Mouse (Mus musculus) ovary, adult 2 months (tissue): ENCODE measurements around the gene Olfr1131. TPM values are rescaled to one million over a fixed set of nuclear protein-coding genes. Genes with fewer than 3 reads are reported as not detected.

Experiments
- polyA plus RNA-seq: library from polyadenylated mRNA; depleted of rRNA; stranded (reverse); fragments of >200 nt; gene quantifications from 2 replicates; pipeline ENCODE4 v1.2.3, GENCODE M21; 2012; rRNA removed

Olfr1131 gene
- polyA plus RNA-seq, result not detected in 2 replicates

DNA sequence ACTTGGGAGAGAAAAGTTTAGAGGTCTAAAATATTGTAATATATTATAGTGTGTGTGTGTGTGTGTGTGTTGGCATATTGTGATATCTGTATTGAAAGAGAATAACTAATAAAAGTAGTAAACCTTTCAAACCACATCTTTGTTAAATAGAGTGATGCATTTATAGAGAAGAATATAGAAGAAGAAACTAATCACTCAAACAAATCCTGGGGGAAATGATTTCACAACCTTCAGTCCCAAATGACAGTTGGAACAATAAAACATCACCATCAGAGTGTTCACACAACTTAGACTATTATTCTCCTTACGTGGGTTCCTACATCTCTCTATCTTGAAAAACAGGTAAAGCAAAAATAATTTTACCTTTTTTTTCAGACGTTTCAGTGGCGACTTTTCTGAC lies at the start of gene Olfr1131:
Gene Olfr1131 (plus strand): TSS at position 301 of the 400 bp plus-strand sequence.

DNA sequence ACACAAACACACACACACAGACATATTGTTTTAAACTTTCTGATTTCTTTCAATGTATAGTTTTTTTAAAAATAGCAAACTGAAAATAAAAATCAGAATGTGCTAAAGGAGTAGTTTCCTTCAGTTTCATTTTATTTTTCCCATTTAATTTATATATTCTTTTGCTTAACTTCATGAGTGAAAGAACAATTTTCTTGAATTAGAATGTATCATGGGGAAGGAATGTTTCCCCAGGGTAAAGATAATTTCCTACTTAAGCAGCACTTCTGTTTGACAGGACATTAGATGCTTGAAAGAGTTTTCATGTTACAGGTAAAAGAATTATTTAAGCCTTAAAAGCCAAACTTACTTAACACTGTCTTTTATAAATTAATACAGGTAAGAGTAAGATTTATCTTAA lies 21.0 kb upstream of the Olfr1131 start, which contains the start of gene Olfr1130:
Gene Olfr1130 (plus strand): TSS at position 301 of the 400 bp plus-strand sequence.

DNA sequence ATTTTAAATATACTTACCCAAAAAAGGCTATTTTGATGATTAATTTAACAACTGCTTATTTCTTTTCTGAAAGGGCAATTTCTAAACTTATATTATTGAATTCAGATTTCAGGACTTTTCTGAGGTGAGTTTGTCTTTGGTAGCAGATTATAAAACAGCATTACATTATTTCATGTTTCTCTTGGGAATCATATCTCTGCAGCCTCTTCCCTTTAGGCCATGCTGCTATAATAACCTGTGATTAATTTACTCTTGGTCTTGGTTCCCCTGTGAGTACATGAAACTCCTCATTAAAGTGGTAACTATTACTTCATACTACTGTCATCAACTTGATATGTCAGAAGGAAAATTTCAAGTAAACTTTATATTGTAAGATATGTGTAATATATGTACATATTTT lies 10.5 kb downstream of the Olfr1131 start, which contains the start of gene Olfr1132:
Gene Olfr1132 (minus strand): TSS at position 101 of the 400 bp plus-strand sequence.

DNA sequence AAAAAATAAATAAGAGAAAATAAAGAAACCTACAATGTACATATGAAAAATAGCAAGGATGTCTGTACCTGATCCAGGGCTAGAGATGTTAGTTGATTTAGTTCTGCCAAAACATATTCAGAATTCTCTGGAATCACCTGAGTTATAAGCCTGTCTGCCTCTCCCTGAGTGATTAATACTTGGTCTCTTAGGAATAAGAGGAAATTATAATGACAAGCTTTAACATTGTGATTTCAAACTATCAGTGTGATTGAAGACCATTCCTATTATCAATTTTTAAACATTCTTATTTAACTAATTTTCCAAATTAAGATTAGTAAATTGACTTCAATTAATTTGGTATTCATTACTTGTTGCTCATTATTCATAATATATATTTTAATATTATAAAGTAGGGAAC lies 20.4 kb downstream of the Olfr1131 start, which contains the start of gene Olfr1133:
Gene Olfr1133 (minus strand): TSS at position 101 of the 400 bp plus-strand sequence.

DNA sequence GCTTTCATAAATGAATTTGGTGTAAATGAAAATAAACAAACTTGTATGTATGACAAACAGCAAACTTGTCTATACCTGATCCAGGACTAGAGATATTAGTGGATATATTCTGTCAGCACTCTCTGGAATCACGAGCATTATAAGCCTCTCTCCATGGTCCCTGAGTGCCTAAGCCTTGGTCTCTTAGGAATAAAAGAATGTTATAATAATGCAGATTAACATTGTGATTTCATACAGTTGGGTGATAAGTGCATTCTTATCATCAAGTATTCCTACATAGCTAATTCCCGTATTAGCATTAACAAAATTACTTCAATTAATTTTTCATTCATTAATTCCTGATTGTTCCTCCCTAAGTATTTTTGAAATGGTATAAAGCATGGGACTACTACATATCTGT lies 31.5 kb downstream of the Olfr1131 start, which contains the start of gene Olfr1134:
Gene Olfr1134 (minus strand): TSS at position 101 of the 400 bp plus-strand sequence.

DNA sequence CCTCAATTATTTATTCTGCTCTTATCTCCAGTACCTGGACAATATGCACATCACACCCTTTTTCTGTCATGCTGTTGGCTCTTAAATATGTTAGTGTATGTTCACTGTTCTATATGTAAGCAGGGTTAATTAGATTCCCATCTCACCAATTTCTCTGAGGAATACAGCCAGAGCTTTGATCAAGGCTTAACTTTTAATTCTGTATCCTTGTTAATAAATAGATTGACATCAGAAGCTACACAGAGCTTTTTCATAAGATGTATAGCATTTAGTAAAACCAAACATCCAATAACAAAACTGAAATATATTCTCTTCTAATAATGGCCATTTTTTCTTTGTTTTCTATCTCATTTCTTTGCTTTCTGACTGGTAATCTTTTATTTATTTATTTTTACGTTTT lies 46.7 kb downstream of the Olfr1131 start, which contains the start of gene Olfr1135:
Gene Olfr1135 (minus strand): TSS at position 101 of the 400 bp plus-strand sequence.

Other genes with a start within 250 kb of the Olfr1131 start
- not detected in 2 replicates for gene Olfr1122, start 241.3 kb upstream of the Olfr1131 start, polyA plus RNA-seq
- not detected in 2 replicates for gene Olfr1123, start 210.5 kb upstream of the Olfr1131 start, polyA plus RNA-seq
- not detected in 2 replicates for gene Olfr1124, start 196.8 kb upstream of the Olfr1131 start, polyA plus RNA-seq
- gene Olfr1126, start 173.1 kb upstream of the Olfr1131 start, polyA plus RNA-seq, result not detected in 2 replicates
- not detected in 2 replicates for gene Pramel7, start 130.0 kb upstream of the Olfr1131 start, polyA plus RNA-seq
- gene Pramel6, start 120.5 kb upstream of the Olfr1131 start, polyA plus RNA-seq, result not detected in 2 replicates
- gene Olfr153, start 95.3 kb upstream of the Olfr1131 start, polyA plus RNA-seq, result not detected in 2 replicates
- not detected in 2 replicates for gene Olfr1128, start 81.6 kb upstream of the Olfr1131 start, polyA plus RNA-seq
- not detected in 2 replicates for gene Olfr1129, start 53.2 kb upstream of the Olfr1131 start, polyA plus RNA-seq
- gene Olfr1130, start 20.9 kb upstream of the Olfr1131 start, polyA plus RNA-seq, result not detected in 2 replicates
- not detected in 2 replicates for gene Olfr1132, start 10.4 kb downstream of the Olfr1131 start, polyA plus RNA-seq
- gene Olfr1133, start 20.3 kb downstream of the Olfr1131 start, polyA plus RNA-seq, result not detected in 2 replicates
- gene Olfr1134, start 31.4 kb downstream of the Olfr1131 start, polyA plus RNA-seq, result not detected in 2 replicates
- gene Olfr1135, start 46.6 kb downstream of the Olfr1131 start, polyA plus RNA-seq, result not detected in 2 replicates
- gene Olfr1136, start 66.8 kb downstream of the Olfr1131 start, polyA plus RNA-seq, result not detected in 2 replicates
- gene Olfr1137, start 86.1 kb downstream of the Olfr1131 start, polyA plus RNA-seq, result not detected in 2 replicates
- not detected in 2 replicates for gene Olfr1138, start 112.9 kb downstream of the Olfr1131 start, polyA plus RNA-seq
- not detected in 2 replicates for gene Olfr1140, start 116.6 kb downstream of the Olfr1131 start, polyA plus RNA-seq
- not detected in 2 replicates for gene Olfr1141, start 126.9 kb downstream of the Olfr1131 start, polyA plus RNA-seq
- gene Olfr152, start 152.4 kb downstream of the Olfr1131 start, polyA plus RNA-seq, result not detected in 2 replicates
- gene Olfr1143, start 173.5 kb downstream of the Olfr1131 start, polyA plus RNA-seq, result not detected in 2 replicates
- gene Olfr1145, start 182.7 kb downstream of the Olfr1131 start, polyA plus RNA-seq, result not detected in 2 replicates
- gene Olfr1148, start 203.4 kb downstream of the Olfr1131 start, polyA plus RNA-seq, result not detected in 2 replicates
- gene Olfr1150-ps1, start 216.9 kb downstream of the Olfr1131 start, polyA plus RNA-seq, result not detected in 2 replicates
- gene Olfr1151, start 228.8 kb downstream of the Olfr1131 start, polyA plus RNA-seq, result not detected in 2 replicates
- gene Olfr1152, start 239.4 kb downstream of the Olfr1131 start, polyA plus RNA-seq, result not detected in 2 replicates